Mouse (Mus musculus): ENCODE data around the gene Chadl.

The Chadl gene

DNA sequence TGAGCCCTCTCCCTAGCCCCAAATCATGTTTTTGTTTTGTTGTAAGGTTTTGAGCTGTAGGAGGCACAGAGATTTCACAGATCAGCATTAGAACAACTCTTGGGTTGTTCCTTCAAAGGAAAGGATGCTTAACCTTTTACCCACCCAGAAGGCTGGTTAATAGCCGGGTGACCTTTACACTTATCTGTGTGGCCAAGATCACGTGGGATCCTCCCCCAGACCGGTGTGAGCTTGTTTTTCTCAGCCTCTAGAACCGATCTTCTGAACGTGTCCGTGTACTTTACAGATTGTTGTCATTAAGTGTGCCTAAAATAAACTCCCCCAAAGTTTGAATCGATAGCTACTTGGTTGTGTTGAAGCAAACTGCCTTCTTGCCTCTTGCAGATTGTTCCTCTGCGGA, 3.5 kb upstream of the Chadl start:
- no peak for DNase-seq (ENCODE audit: low read depth)

DNA sequence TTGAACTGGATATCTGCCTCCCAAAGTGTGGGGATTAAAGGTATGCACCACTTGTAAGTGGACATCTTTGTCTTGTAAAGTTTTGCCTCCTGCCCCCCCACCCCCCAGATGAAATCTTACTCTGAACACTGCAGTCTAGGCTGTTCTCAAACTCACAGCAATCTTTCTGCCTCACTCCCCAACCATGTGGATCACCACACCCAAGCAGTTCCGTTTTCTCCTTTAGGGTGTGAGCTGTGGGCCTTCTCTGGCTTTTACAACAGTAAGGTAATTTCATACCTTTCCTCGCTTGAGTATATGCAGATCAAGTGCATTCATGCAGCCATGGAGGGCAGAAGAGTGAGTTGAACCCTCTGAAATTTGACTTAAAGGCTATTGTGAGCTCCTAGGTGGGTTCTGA, 3.1 kb upstream of the Chadl start:
- no peak for DNase-seq (ENCODE audit: low read depth)

DNA sequence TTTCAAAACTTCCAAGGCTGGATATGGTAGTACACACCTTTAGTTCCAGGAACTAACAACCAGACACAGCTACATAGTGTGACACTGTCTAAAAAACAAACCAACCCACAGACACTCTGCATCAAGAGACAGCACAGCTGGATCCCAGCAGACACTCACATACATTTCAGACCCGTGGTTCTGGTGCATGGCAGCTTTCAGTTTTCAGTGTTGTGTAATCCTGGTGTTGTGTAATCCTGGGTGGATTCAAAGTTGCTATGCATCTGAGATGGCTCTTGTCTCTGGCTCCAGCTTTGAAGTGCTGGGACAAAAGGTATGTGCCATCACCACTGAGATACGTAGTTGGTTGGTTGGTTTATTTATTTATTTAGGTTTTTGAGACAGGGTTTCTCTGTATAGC, 1.4 kb upstream of the Chadl start:
- DNase-seq (ENCODE audit: low read depth), result no peak

- DNase-seq (ENCODE audit: low read depth), result peak; percentile 67
Observed at GRCm38 (mm10) chr15:81697847-81698246, 760 bp upstream of the Chadl start.

DNA sequence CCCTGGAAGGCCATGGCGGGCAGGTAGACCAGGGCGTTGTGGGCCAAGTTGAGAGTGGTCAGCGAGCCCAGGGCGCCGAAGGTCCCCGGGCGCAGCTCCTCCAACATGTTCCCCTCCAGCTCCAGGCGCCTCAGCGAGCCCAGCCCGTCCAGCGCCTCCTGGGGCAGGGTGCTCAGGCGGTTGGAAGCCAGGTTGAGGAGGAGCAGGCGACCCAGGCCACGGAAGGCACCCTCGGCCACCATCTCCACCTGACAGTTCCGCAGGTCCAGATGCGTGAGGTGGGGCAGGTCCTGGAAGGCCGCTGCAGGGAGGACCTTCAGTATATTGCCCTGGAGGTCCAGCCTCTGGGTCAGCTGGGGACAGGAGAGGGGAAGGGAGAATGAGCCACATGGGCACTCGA, 2.2 kb downstream of the Chadl start:
- no peak for DNase-seq (ENCODE audit: low read depth)

DNA sequence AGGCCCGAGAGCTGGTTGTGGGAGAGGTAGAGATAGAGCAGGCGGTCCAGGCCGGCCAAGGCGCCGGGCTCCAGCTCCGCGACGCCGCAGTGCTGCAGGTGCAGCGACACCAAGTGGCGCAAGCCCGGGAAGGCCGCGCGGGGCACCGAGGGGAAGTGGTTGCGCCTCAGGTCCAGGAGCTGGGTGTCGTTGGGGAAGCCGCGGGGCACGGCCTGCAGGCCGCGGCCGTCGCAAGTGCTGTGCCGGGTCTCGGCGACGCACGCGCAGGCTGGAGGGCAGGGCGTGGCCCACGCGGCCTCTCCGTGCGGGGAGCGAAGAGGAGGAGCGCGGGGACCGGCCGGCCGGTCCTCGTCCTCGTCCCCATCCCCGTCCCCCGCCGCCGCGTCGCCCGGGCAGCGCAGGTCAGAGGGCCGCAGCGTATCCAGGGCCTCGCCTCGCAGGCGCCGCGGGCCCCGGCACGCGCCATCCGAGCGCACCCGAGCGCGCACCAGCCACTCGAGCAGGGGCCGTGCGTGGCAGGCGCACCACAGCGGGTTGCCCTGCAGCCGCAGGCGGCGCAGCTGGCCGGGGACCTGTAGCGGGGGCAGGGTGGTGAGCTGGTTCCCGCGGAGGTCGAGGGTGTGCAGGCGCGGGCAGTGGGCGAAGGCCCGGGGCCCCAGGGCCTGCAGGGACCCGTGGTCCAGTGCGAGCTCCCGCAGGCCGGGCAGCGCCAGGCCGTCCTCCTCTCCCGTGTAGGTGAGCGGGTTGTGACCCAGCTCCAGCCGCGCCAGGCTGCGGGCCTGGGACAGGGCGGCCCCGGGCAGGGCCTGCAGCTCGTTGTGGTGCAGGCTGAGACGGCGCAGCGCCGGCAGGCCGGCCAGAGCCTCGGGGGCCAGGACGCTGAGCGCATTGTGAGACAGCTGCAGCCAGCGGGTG, 2.9 kb downstream of the Chadl start:
- DNase-seq (ENCODE audit: low read depth), result peak; percentile 67

- DNase-seq (ENCODE audit: low read depth), result no peak
Observed at GRCm38 (mm10) chr15:81693366-81693966, 3.6 kb downstream of the Chadl start.

DNA sequence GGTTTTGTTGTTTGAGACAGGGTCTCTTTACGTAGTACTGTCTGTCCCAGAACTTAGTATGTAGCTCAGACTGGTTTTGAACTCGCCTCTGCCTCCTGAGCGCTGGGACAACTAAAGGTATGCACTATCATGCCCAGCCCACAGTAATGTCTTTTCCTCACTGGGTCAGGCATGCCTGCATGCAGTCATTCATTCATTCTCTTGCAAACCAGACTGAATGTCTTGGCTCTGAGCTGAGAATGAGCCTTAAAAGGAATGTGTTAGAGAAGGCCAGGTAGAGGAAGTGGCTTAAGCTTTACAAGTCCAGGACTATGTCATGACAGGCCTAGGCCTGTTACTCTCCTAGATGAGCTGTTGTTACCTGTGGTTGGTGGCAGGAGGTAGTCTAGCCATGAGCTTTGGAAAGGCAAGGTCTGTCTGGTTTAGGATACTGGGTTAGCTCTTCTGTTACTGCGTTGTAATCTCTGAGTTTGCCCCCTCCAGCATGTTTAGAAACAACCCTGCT, 16.7 kb downstream of the Chadl start:
- DNase-seq (ENCODE audit: low read depth), result no peak

GRCm38 (mm10) chr15:81676637-81677036, 20.4 kb downstream of the Chadl start:
- no peak for DNase-seq (ENCODE audit: low read depth)

DNA sequence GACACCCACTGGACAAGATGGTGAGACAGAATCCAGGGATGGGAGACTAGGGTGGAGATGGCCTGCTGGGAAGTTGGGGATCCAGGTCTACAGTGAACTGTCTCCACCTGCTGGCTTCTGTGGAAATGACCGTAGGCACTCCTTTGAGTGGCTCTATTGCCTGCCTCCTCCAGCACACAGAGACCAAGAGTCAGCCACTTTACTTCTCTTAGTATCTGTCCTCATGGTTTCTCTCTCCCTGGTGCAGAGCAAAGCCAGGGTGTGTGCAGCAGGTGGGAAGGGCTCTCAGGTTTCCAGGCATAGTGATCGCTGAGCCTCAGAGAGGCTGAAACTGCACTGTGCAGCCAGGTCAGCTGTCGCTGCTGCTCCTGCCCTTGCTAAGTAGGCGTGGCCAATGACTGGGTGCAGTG, 26.9 kb downstream of the Chadl start:
- peak; percentile 46 for DNase-seq (ENCODE audit: low read depth)

- no peak for DNase-seq (ENCODE audit: low read depth)
Observed at GRCm38 (mm10) chr15:81666957-81667356, 30.1 kb downstream of the Chadl start.

DNA sequence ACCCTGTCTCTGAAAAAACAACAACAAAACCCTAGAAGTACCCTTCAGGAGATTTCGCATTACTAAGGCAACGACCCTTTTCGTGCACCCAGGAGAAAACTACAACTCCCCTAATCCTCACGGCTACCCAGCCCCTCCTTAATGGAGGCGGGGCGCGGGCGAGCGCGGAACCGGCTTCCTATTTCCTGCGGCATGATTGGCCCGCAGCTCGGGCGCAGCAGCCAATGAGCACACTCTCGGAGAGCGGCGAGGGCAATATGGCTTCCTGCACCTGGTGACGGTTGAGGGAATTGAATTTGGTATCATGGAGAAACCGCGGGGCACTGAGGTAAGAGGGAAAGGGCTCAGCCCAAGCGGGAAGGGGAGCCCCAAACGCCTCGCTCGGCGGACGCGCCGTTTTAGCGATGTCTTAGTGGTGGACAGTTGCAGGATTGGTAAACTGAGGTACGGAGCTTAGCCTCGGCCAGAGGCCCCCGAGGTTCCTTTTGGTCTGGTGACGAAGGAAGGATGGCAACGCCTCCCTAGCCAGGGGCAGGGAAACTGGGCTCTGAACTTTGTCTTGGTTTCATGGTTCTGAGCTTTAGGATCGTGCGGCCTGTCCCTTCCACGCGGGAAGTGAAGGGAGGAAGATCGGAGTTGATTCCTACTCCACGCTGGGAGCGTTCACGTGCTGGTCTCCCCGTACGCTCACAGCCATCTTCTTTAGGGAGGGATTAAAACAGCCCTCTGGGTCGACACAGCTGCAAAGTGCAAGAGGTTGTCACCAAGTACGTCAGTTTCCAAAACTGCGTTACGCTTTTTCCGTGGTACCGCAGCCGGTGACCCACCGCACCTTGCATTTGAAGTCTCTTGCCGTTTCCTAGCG, 33.2 kb downstream of the Chadl start, which contains the start of gene L3mbtl2:
TSS of gene L3mbtl2 (plus strand) at position 193 of the 865 bp plus-strand sequence.
- peak; percentile 93 for DNase-seq (ENCODE audit: low read depth)

- no peak for DNase-seq (ENCODE audit: low read depth)
Observed at GRCm38 (mm10) chr15:81663281-81663680, 33.8 kb downstream of the Chadl start.

GRCm38 (mm10) chr15:81661701-81662100, 35.4 kb downstream of the Chadl start:
- no peak for DNase-seq (ENCODE audit: low read depth)

GRCm38 (mm10) chr15:81650636-81651035, 46.5 kb downstream of the Chadl start:
- no peak for DNase-seq (ENCODE audit: low read depth)

- no peak for DNase-seq (ENCODE audit: low read depth)
Observed at GRCm38 (mm10) chr15:81649516-81650455, 47.3 kb downstream of the Chadl start.

All from naive thymus-derived CD4-positive, alpha-beta T cell, adult 2 months (primary cell).